Mouse (Mus musculus) liver, postnatal 0 days (tissue): ENCODE results near the gene Myog.

ENCODE experiments used
- CTCF ChIP-seq: sonication (generic); IDR thresholded peaks from 2 replicates; pipeline ENCODE4 v1.5.1; 2016; ENCODE audit warnings: antibody characterized with exemption, low read depth
- EP300 ChIP-seq: IDR thresholded peaks from 2 replicates; pipeline ENCODE4 v1.6.1; 2016; ENCODE audit warnings: antibody characterized with exemption, low read depth, mild to moderate bottlenecking

- no peak for TF ChIP-seq CTCF
- no peak for TF ChIP-seq EP300
Measured at GRCm38 (mm10) chr1:134318261-134318660, 28.5 kb downstream of the Myog start.
